ENCODE assay signal across 10 mouse cellular contexts in genomic region chr6:83070247-83070310, GRCm38 (mm10). TPM values are rescaled to one million over a fixed set of nuclear protein-coding genes. Genes with fewer than 3 reads are reported as not detected.
DNase-seq lines count a peak whose midpoint lies in the region; ATAC-seq and TF ChIP-seq lines count a peak whose summit lies in the region.
"Had no signal": no experiment of that assay in that cellular context is flagged by ENCODE, and none has a peak within 500 bp of the region (broad histone marks: within the 10 kb centered on the region; RNA-seq: fewer than 3 reads in every experiment).

Gene Tlx2, minus strand, starts transcription at chr6:83070293.

- intact Hi-C loops in heart, postnatal 25 days (cut with DNase I): no loop called here

- no peak for TF ChIP-seq POLR2A in bone marrow macrophage, adult 2 months (IDR thresholded peaks at IDR 0.05; ENCODE audit: borderline replicate concordance, low read depth, low read length)

- H3K4me3 ChIP-seq in heart, embryonic 14.5 days (ENCODE audit: control insufficient read depth in 1 of 2, insufficient read depth in 1 of 2, low read depth in 1 of 2, low read length in 2 of 2): peak within 1 kb of the TSS in 1 of 2 experiments; percentile 25; a peak in 2 of 4 replicates
- H3K4me3 ChIP-seq in bone marrow macrophage, adult 2 months (ENCODE audit: insufficient read depth, low read length): peak within 1 kb of the TSS; percentile 27
- H3K4me3 ChIP-seq in hindbrain, embryonic 14.5 days (replicated peaks; ENCODE audit: low read length): peak within 1 kb of the TSS; percentile 18
- H3K4me3 ChIP-seq in midbrain, embryonic 10.5 days: peak within 1 kb of the TSS; percentile 41

- no peaks in the 10 kb centered on the region for H3K36me3 ChIP-seq in heart, embryonic 14.5 days (ENCODE audit: control insufficient read depth, insufficient read depth, low read length)
- H3K36me3 ChIP-seq in hindbrain, embryonic 14.5 days (replicated peaks; ENCODE audit: control insufficient read depth, insufficient read depth): no peaks in the 10 kb centered on the region
- H3K36me3 ChIP-seq in midbrain, embryonic 10.5 days: no peaks in the 10 kb centered on the region

- H3K27me3 ChIP-seq in heart, embryonic 14.5 days (ENCODE audit: control insufficient read depth, insufficient read depth, low read length): peaks cover 98% of the 10 kb centered on the region
- H3K27me3 ChIP-seq in hindbrain, embryonic 14.5 days (ENCODE audit: control insufficient read depth, insufficient read depth, low read length): peaks cover 99% of the 10 kb centered on the region
- peaks cover 100% of the 10 kb centered on the region for H3K27me3 ChIP-seq in midbrain, embryonic 10.5 days (ENCODE audit: low read depth, poor library complexity, severe bottlenecking)

- no peak within 1 kb of the TSS for H3K27ac ChIP-seq in heart, embryonic 14.5 days (replicated peaks in 1 of 2; ENCODE audit: control insufficient read depth in 1 of 2, insufficient read depth in 1 of 2, low read depth in 2 of 2, low read length in 2 of 2)
- H3K27ac ChIP-seq in bone marrow macrophage, adult 2 months (ENCODE audit: insufficient read depth, low read depth, low read length): no peak within 1 kb of the TSS
- H3K27ac ChIP-seq in hindbrain, embryonic 14.5 days: no peak within 1 kb of the TSS
- no peak within 1 kb of the TSS for H3K27ac ChIP-seq in midbrain, embryonic 10.5 days (replicated peaks)

- no peak for ATAC-seq in heart, embryonic 14.5 days (ENCODE audit: insufficient number of reproducible peaks, insufficient read depth, low FRiP score, low read depth)
- no peak for ATAC-seq in hindbrain, embryonic 14.5 days (ENCODE audit: low FRiP score)

- 0% methylated on average over 10 of the region's 10 CpGs for WGBS in heart, embryonic 14.5 days
- WGBS in hindbrain, embryonic 14.5 days: 1% methylated on average over 10 of the region's 10 CpGs
- 0% methylated on average over 10 of the region's 10 CpGs for WGBS in midbrain, embryonic 10.5 days

- peak within 1 kb of the TSS; percentile 55 for H3K4me2 ChIP-seq in heart, embryonic 14.5 days (ENCODE audit: low read length)
- H3K4me2 ChIP-seq in hindbrain, embryonic 14.5 days (replicated peaks): peak within 1 kb of the TSS; percentile 28

- H3K9me3 ChIP-seq in heart, embryonic 14.5 days (ENCODE audit: control insufficient read depth, low read length): no peaks in the 10 kb centered on the region
- no peaks in the 10 kb centered on the region for H3K9me3 ChIP-seq in hindbrain, embryonic 14.5 days (ENCODE audit: control insufficient read depth, low read length)
- H3K9me3 ChIP-seq in midbrain, embryonic 10.5 days (replicated peaks): no peaks in the 10 kb centered on the region

- TF ChIP-seq CTCF in bone marrow macrophage, adult 2 months (IDR thresholded peaks at IDR 0.05; ENCODE audit: low read depth, low read length): no peak

- no peak for DNase-seq in heart, postnatal 25 days (ENCODE audit: low spot score)
- no peak for DNase-seq in hindbrain, embryonic 14.5 days (ENCODE audit: low spot score)
- DNase-seq in midbrain, embryonic 10.5 days (ENCODE audit: low spot score): no peak
- DNase-seq in embryo, embryonic 10 days (ENCODE audit: low spot score): no peak
- no peak for DNase-seq in layer of hippocampus, adult 9-11 months
- no peak for DNase-seq in thymus, postnatal 14 days
- DNase-seq: heart, adult 11 months had no signal

- peaks cover 0 to 16% of the 10 kb centered on the region in 2 experiments; a peak in 3 of 4 replicates for H3K4me1 ChIP-seq in heart, embryonic 14.5 days (ENCODE audit: control insufficient read depth in 2 of 2, insufficient read depth in 2 of 2, low read length in 2 of 2)
- peaks cover 3% of the 10 kb centered on the region; the same call in 1 of the 2 replicates for H3K4me1 ChIP-seq in bone marrow macrophage, adult 2 months (ENCODE audit: control insufficient read depth, insufficient read depth, low read length)
- 0 out of 2 replicates have a peak, but pooled peaks cover 12% of the 10 kb centered on the region for H3K4me1 ChIP-seq in hindbrain, embryonic 14.5 days (replicated peaks; ENCODE audit: control insufficient read depth, insufficient read depth, low read length)
- peaks cover 37% of the 10 kb centered on the region for H3K4me1 ChIP-seq in midbrain, embryonic 10.5 days

- no peak within 1 kb of the TSS for H3K9ac ChIP-seq in heart, embryonic 14.5 days (ENCODE audit: low read length)
- no peak within 1 kb of the TSS for H3K9ac ChIP-seq in hindbrain, embryonic 14.5 days

RNA-seq across cellular contexts. Expression of gene Tlx2, which starts in this region (rescaled TPM):
- 0.30 and 1.9 TPM in 2 replicates for polyA plus RNA-seq in heart, embryonic 14.5 days (2014; fragmentation: Nextera tagmentation; extraction: Ambion mirVana)
- not detected for total RNA-seq in heart, postnatal 25 days (2021)
- not detected in 2 replicates for polyA plus RNA-seq in bone marrow macrophage, adult 2 months (2012; ENCODE audit: insufficient read depth, insufficient read length, missing spikeins)
- polyA plus RNA-seq in hindbrain, embryonic 14.5 days (2014; fragmentation: Nextera tagmentation; extraction: Ambion mirVana): 0.22 TPM in 1 of 2 replicates, not detected in the other
- 0.79 TPM in 1 of 2 replicates, not detected in the other for polyA plus RNA-seq in midbrain, embryonic 10.5 days (2016; fragmentation: Nextera tagmentation; extraction: Ambion mirVana)
- total RNA-seq: MEL had no signal
